Mouse (Mus musculus) fat pad, adult 2 months (tissue): Measurements from ENCODE around the gene Reln.

ENCODE experiments used
- DNase-seq: peaks from one replicate; pipeline ENCODE4 v3.0.0-alpha.2; 2011; ENCODE audit warnings: low read depth, low spot score; ENCODE audit errors: extremely low read depth

Reln gene

DNA sequence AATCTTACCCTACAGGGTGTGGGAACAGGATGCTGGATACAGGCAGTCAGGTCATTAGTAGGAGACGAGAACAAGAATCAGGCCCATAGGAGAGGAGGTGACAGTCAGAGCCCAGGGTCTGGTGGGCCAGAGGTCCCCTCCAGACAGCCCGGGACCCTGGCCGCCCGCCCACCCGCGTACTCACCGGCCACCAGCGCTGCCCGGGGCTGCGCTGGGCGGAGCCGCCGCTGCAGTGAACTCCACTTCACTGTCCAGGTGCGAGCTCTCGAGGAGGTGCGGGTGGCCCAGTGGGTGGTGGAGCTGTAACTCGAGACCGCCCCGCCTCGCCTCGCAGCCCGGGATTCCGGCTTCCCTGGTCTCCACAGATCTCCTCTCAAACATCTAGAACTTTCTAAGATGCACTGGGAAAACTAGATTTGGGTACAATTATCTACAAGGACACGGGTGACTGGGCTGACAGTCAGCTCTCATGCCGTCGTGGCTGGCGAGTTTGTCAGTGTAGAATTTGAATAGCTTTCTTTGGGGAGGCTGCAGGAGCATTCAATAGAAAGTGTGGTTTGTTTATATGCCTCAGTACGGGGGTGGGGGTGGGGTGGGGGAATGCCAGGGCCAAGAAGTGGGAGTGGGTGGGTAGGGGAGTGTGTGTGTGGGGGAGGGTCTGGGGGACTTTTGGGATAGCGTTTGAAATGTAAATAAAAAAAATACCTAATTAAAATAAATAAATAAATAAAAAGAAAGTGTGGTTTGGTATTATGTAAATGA lies 479.0 kb downstream of the Reln start, which contains the start of gene Slc26a5:
Gene Slc26a5 (minus strand): TSS at position 259 of the 762 bp plus-strand sequence.
- DNase-seq = no peak

DNA sequence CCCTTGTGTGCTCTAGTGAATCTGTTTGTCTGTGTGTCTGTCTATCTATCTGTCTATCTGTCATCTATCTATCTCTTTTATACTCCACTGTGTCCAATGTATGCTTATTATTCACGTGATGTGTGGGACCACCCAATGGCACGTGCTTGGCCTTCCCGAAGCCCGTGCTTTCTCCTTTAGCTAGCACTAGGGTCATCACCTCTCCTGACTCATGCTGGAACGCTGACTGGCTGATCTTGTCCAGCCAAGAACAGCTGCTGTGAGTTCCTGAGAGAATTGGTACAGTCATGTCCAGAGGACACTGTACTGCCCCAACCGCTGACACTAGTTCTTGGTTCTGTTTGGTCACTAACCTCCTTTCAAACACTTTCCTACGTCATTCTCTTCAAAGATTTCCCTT lies 485.8 kb downstream of the Reln start:
- no peak for DNase-seq

DNA sequence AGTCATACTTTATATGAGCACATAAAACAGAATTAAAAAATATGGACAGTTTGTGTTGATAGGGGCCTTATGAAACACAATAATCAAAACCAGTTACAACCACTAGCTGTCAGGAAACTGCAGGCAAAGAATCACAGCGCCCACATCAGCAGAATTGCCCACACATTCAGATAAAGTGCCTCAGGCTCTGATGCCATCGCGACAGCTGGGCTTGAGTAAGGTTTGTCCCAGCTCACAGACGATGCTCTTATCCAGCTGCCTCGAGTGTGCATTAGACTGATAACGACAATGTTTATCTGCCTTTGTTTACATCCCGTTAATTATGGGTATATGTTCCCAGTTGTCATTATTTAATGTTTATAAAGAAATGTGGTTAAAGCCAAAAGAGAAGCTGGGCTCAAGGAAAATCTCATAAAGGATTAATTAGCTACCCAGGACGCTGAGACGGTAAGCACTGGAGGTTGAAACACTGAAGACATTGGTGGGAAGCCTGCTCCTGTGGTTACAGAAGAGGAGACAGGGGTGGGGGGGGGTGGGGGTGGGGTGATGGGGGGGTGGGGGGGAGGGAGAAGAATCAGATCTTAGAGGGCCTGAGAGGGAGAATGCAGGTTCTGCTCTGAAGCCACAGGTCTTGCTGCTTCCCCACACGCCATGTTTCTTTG lies 492.7 kb downstream of the Reln start:
- no peak for DNase-seq

DNA sequence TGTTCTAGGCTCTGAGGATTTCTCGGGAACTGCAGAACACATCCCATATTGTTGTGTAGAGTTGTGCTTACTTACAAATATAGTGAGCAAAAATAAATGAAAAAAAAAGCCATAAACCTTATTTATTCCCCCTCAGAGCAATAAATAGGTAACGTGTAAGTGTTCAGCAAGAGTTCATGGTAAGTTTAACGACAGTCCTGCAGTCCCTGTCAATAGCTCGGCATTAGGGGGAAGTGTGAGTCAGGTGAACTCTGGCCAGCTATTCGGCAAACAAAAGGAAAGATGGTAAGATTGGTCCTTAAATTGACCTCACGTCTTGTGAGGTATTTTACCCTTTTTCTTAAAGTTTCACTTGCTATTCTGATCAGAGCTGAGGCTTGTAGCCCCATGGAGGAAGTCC lies 497.1 kb downstream of the Reln start:
- no peak for DNase-seq

DNA sequence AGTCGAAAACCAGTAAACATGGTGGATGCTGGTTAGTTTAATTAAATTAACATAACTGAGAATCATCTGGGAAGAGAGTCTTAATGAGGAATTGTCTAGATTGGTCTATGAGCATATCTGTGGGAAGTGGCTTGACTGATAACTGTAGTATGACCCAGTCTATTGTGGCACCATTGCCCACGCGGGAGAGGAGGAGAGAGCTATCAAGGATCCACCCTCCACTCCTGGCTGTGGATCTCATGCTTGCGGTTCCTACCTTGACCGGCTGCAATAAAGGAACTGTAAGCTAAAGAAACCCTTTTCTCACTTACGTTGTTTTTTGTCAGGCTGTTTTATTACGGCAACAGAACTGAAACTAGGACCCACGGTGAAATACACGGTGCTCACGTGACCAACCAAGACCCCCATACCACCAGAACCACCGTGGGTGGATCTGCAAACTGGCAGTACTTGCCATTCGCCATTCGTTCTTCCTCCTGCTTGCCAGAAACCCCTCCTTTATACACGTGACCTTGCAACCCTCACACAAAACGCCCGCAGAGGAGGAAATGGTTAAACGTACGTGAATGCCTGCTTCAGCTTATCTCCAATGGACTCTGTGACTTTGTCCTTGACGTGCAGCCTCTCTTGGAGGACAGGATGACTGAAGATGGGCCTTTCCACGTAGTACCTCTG lies 497.7 kb downstream of the Reln start:
- no peak for DNase-seq

DNA sequence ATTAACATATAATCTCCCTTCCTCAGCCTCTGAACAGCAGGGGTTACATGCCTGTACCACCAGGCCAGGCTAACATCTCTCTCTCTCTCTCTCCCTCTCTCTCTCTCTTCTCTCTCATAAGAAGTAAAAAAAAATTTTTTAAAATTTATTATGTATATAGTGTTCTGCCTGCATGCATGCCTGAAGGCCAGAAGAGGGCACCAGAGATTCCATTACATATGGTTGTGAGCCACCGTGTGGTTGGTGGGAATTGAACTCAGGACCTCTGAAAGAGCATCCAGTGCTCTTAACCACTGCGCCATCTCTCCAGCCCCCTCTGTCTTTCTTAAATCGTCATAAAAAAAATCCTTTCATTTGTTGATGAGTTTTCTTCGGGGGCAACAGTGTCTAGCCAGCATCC lies 499.8 kb downstream of the Reln start:
- no peak for DNase-seq
